Comparison of ENCODE assay signal across 13 mouse cellular contexts in genomic region chr2:167375135-167375534, GRCm38 (mm10). TPM values are rescaled to one million over a fixed set of nuclear protein-coding genes. Genes with fewer than 3 reads are reported as not detected.
A peak's percentile ranks its signal among the peaks of the same experiment; 100 is the strongest.
DNase-seq lines count a peak whose midpoint lies in the region; ATAC-seq and TF ChIP-seq lines count a peak whose summit lies in the region.
"Had no signal": no experiment of that assay in that cellular context is flagged by ENCODE, and none has a peak within 500 bp of the region (broad histone marks: within the 10 kb centered on the region; RNA-seq: fewer than 3 reads in every experiment).

No protein-coding gene starts in this region.

- H3K4me3 ChIP-seq in liver, embryonic 15.5 days (replicated peaks), result no peak overlapping the region
- peak overlapping the region; percentile 58; the same call in 1 of the 2 replicates for H3K4me3 ChIP-seq in bone marrow macrophage, adult 2 months (ENCODE audit: insufficient read depth, low read length)
- H3K4me3 ChIP-seq in spleen, adult 2 months (ENCODE audit: extremely low read depth, insufficient read depth, insufficient read length), result no peak overlapping the region
- H3K4me3 ChIP-seq in midbrain, embryonic 13.5 days (replicated peaks), result no peak overlapping the region
- H3K4me3 ChIP-seq in forebrain, embryonic 15.5 days, result no peak overlapping the region
- H3K4me3 ChIP-seq: hindbrain, embryonic 13.5 days had no signal

- no peak overlapping the region for H3K4me2 ChIP-seq in liver, embryonic 15.5 days
- H3K4me2 ChIP-seq in midbrain, embryonic 13.5 days (replicated peaks), result no peak overlapping the region
- H3K4me2 ChIP-seq in forebrain, embryonic 15.5 days (replicated peaks), result no peak overlapping the region
- H3K4me2 ChIP-seq: hindbrain, embryonic 13.5 days had no signal

- 20% methylated on average over 9 of the region's 9 CpGs for WGBS in liver, embryonic 15.5 days (ENCODE audit: insufficient replicate concordance)
- WGBS in spleen, adult 2 months, result 19% methylated on average over 9 of the region's 9 CpGs
- 85% methylated on average over 9 of the region's 9 CpGs for WGBS in midbrain, embryonic 13.5 days
- WGBS in forebrain, embryonic 15.5 days, result 85% methylated on average over 9 of the region's 9 CpGs

- no peak for TF ChIP-seq POLR2A in bone marrow macrophage, adult 2 months (IDR thresholded peaks at IDR 0.05; ENCODE audit: borderline replicate concordance, low read depth, low read length)
- TF ChIP-seq POLR2A in spleen, adult 2 months (IDR thresholded peaks at IDR 0.05; ENCODE audit: low read depth, low read length), result no peak

- TF ChIP-seq CTCF in bone marrow macrophage, adult 2 months (IDR thresholded peaks at IDR 0.05; ENCODE audit: low read depth, low read length), result no peak
- no peak for TF ChIP-seq CTCF in spleen, adult 2 months (IDR thresholded peaks at IDR 0.05; ENCODE audit: extremely low read depth, insufficient read depth, insufficient read length, insufficient replicate concordance)

- H3K4me1 ChIP-seq in liver, embryonic 15.5 days (replicated peaks), result peaks cover 30% of the 10 kb centered on the region
- peaks cover 62% of the 10 kb centered on the region for H3K4me1 ChIP-seq in bone marrow macrophage, adult 2 months (ENCODE audit: control insufficient read depth, insufficient read depth, low read length)
- H3K4me1 ChIP-seq in spleen, adult 2 months (ENCODE audit: control insufficient read depth, insufficient read depth, insufficient read length), result peaks cover 31% of the 10 kb centered on the region
- H3K4me1 ChIP-seq in midbrain, embryonic 13.5 days (replicated peaks), result peaks cover 3% of the 10 kb centered on the region; the same call in 1 of the 2 replicates
- peaks cover 6% of the 10 kb centered on the region; the same call in 1 of the 2 replicates for H3K4me1 ChIP-seq in forebrain, embryonic 15.5 days

- H3K9ac ChIP-seq in liver, embryonic 15.5 days, result no peak overlapping the region
- H3K9ac ChIP-seq in midbrain, embryonic 13.5 days (replicated peaks), result no peak overlapping the region
- H3K9ac ChIP-seq in forebrain, embryonic 15.5 days (replicated peaks), result no peak overlapping the region
- H3K9ac ChIP-seq: hindbrain, embryonic 13.5 days had no signal

- no peaks in the 10 kb centered on the region for H3K9me3 ChIP-seq in liver, embryonic 15.5 days (replicated peaks)
- no peaks in the 10 kb centered on the region for H3K9me3 ChIP-seq in midbrain, embryonic 13.5 days
- H3K9me3 ChIP-seq in forebrain, embryonic 15.5 days, result no peaks in the 10 kb centered on the region
- H3K9me3 ChIP-seq: G1E; hindbrain, embryonic 13.5 days had no signal

- H3K27me3 ChIP-seq in liver, embryonic 15.5 days, result peaks cover 3% of the 10 kb centered on the region; the same call in 1 of the 2 replicates
- H3K27me3 ChIP-seq in spleen, adult 2 months (ENCODE audit: control insufficient read depth, insufficient read depth, low read length), result no peaks in the 10 kb centered on the region
- H3K27me3 ChIP-seq in midbrain, embryonic 13.5 days, result no peaks in the 10 kb centered on the region
- H3K27me3 ChIP-seq in forebrain, embryonic 15.5 days, result no peaks in the 10 kb centered on the region
- H3K27me3 ChIP-seq: hindbrain, embryonic 13.5 days had no signal

- no peak overlapping the region for H3K27ac ChIP-seq in liver, embryonic 15.5 days (replicated peaks)
- H3K27ac ChIP-seq in bone marrow macrophage, adult 2 months (ENCODE audit: insufficient read depth, low read depth, low read length), result peak overlapping the region; percentile 99
- H3K27ac ChIP-seq in spleen, adult 2 months (ENCODE audit: insufficient read depth, low read length), result peak overlapping the region; percentile 90
- no peak overlapping the region for H3K27ac ChIP-seq in midbrain, embryonic 13.5 days
- H3K27ac ChIP-seq in forebrain, embryonic 15.5 days (replicated peaks), result no peak overlapping the region
- H3K27ac ChIP-seq: hindbrain, embryonic 13.5 days had no signal

- H3K36me3 ChIP-seq in liver, embryonic 15.5 days (replicated peaks), result no peaks in the 10 kb centered on the region
- no peaks in the 10 kb centered on the region for H3K36me3 ChIP-seq in spleen, adult 2 months (ENCODE audit: control insufficient read depth, insufficient read depth, low read length)
- H3K36me3 ChIP-seq in midbrain, embryonic 13.5 days, result no peaks in the 10 kb centered on the region
- no peaks in the 10 kb centered on the region for H3K36me3 ChIP-seq in forebrain, embryonic 15.5 days
- H3K36me3 ChIP-seq: G1E; hindbrain, embryonic 13.5 days had no signal

- DNase-seq in liver, result no peak
- DNase-seq in induced T-regulatory cell, adult 2 months (ENCODE audit: low read depth), result peak; percentile 64
- peak; percentile 50 to 75 for DNase-seq in spleen, adult 2 months (ENCODE audit: low read depth in 1 of 2, low spot score in 2 of 2)
- DNase-seq: adrenal gland, postnatal 14 days; cerebellum, adult 11-12 months; kidney, adult 9 months had no signal

- ATAC-seq in liver, embryonic 15.5 days (ENCODE audit: insufficient read depth), result peak; percentile 20; the same call in 1 of the 2 replicates
- no peak for ATAC-seq in midbrain, embryonic 13.5 days
- ATAC-seq in forebrain, embryonic 15.5 days (replicated peaks), result no peak
- ATAC-seq: midbrain, embryonic 16.5 days had no signal

RNA-seq across cellular contexts. Expression of gene B4galt5, which starts 26.2 kb away (rescaled TPM):
- polyA plus RNA-seq in liver, embryonic 15.5 days (2015; fragmentation: Nextera tagmentation; extraction: Ambion mirVana), result 2.4 TPM in 2 replicates
- polyA plus RNA-seq in bone marrow macrophage, adult 2 months (2012; ENCODE audit: insufficient read depth, insufficient read length, missing spikeins), result 57.1 and 69.9 TPM in 2 replicates
- 20.5 and 22.6 TPM in 2 replicates for polyA plus RNA-seq in spleen, adult 2 months (2012; rRNA removed)
- polyA plus RNA-seq in midbrain, embryonic 13.5 days (2015; fragmentation: Nextera tagmentation; extraction: Ambion mirVana), result 10.6 and 11.2 TPM in 2 replicates
- polyA plus RNA-seq in forebrain, embryonic 15.5 days (2015; fragmentation: Nextera tagmentation; extraction: Ambion mirVana), result 15.2 and 18.8 TPM in 2 replicates

RNA-seq across cellular contexts. Expression of gene Slc9a8, which starts 46.4 kb away (rescaled TPM):
- 12.7 and 15.2 TPM in 2 replicates for polyA plus RNA-seq in liver, embryonic 15.5 days (2015; fragmentation: Nextera tagmentation; extraction: Ambion mirVana)
- polyA plus RNA-seq in bone marrow macrophage, adult 2 months (2012; ENCODE audit: insufficient read depth, insufficient read length, missing spikeins), result 23.4 and 27.4 TPM in 2 replicates
- polyA plus RNA-seq in spleen, adult 2 months (2012; rRNA removed), result 47.7 and 53.8 TPM in 2 replicates
- polyA plus RNA-seq in midbrain, embryonic 13.5 days (2015; fragmentation: Nextera tagmentation; extraction: Ambion mirVana), result 22.7 and 23.0 TPM in 2 replicates
- 20.4 and 23.1 TPM in 2 replicates for polyA plus RNA-seq in forebrain, embryonic 15.5 days (2015; fragmentation: Nextera tagmentation; extraction: Ambion mirVana)

Comparison
In these comparisons a context has a peak if more than half of its experiments do, and no peak if none do; other contexts are left out.
1. H3K27ac ChIP-seq: peak in bone marrow macrophage, adult 2 months (single experiment) and spleen, adult 2 months (single experiment); none in liver, embryonic 15.5 days (single experiment), midbrain, embryonic 13.5 days (single experiment) and forebrain, embryonic 15.5 days (single experiment).